Mouse (Mus musculus) hindbrain, embryonic 14.5 days (tissue): ENCODE results near the gene H2-Oa. TPM values are rescaled to one million over a fixed set of nuclear protein-coding genes. Genes with fewer than 3 reads are reported as not detected.
A peak's percentile ranks its signal among the peaks of the same experiment; 100 is the strongest.

Experiments
- ATAC-seq: fragments of 200-750 bp; cut with Nextera tagmentation; 2 replicates; pipeline ENCODE4 v1.8.0; 2017; ENCODE audit warnings: moderate number of reproducible peaks, mild to moderate bottlenecking, moderate TSS enrichment, moderate library complexity; ENCODE audit not compliant: low FRiP score
- DNase-seq: peaks from one replicate; pipeline ENCODE4 v3.0.0-alpha.2; 2015; ENCODE audit warnings: low spot score
- H3K27ac ChIP-seq: fragments of 300-500 bp; sonication (generic); 2 replicates; pipeline ENCODE4 v1.5.1; 2014; ENCODE audit warnings: mild to moderate bottlenecking, moderate library complexity
- H3K27me3 ChIP-seq: fragments of 300-500 bp; sonication (generic); 2 replicates; pipeline ENCODE4 v1.6.1; 2014; ENCODE audit warnings: mild to moderate bottlenecking, low read length, mixed read lengths; ENCODE audit not compliant: control insufficient read depth, insufficient read depth
- H3K36me3 ChIP-seq: fragments of 300-500 bp; sonication (generic); replicated peaks from 2 replicates; pipeline ENCODE4 v1.6.1; 2014; ENCODE audit not compliant: control insufficient read depth, insufficient read depth
- H3K4me1 ChIP-seq: fragments of 300-500 bp; sonication (generic); replicated peaks from 2 replicates; pipeline ENCODE4 v1.6.1; 2014; ENCODE audit warnings: antibody characterized with exemption, low read length, mixed read lengths; ENCODE audit not compliant: control insufficient read depth, insufficient read depth
- H3K4me2 ChIP-seq: fragments of 300-500 bp; sonication (generic); replicated peaks from 2 replicates; pipeline ENCODE4 v1.6.1; 2014; ENCODE audit warnings: mild to moderate bottlenecking, moderate library complexity
- H3K4me3 ChIP-seq: fragments of 300-500 bp; sonication (generic); replicated peaks from 2 replicates; pipeline ENCODE4 v1.5.1; 2014; ENCODE audit warnings: mild to moderate bottlenecking, low read length
- H3K9ac ChIP-seq: fragments of 300-500 bp; sonication (generic); 2 replicates; pipeline ENCODE4 v1.6.1; 2014
- H3K9me3 ChIP-seq: fragments of 300-500 bp; sonication (generic); 2 replicates; pipeline ENCODE4 v1.6.1; 2016; ENCODE audit warnings: low read length; ENCODE audit not compliant: control insufficient read depth
- WGBS: fragments of 180-500 bp; shearing (Covaris S2); extraction: QIAGEN DNeasy Blood & Tissue Kit; methylation state at CpG from one replicate; pipeline ENCODE4 v1.1.7; 2014; 5-methylcytosine and 5-hydroxymethylcytosine counted together
- polyA plus RNA-seq: library from polyadenylated mRNA; unstranded; fragments of >200 nt; fragmentation: Nextera tagmentation; extraction: Ambion mirVana; gene quantifications from 2 replicates; pipeline ENCODE4 v1.2.1, GENCODE M21; 2014

The H2-Oa gene
- polyA plus RNA-seq, 1 experiment from 2014 or later = 0.29 TPM

GRCm38 (mm10) chr17:34079002-34079401 lies 13.1 kb upstream of the H2-Oa start:
- Histone ChIP-seq H3K27ac (no peak overlapping the region), H3K4me1 (no peaks in the 10 kb centered on the region), H3K9ac (no peak overlapping the region), H3K4me3 (no peak overlapping the region), H3K27me3 (peaks cover 17% of the 10 kb centered on the region; the same call in 1 of the 2 replicates), H3K36me3 (no peaks in the 10 kb centered on the region), H3K4me2 (no peak overlapping the region), H3K9me3 (no peaks in the 10 kb centered on the region)
- DNase-seq = no peak
- no peak for ATAC-seq
- WGBS = 90% methylated on average over 11 of the region's 11 CpGs

- whole genome bisulfite sequencing = 15% methylated on average over 5 of the region's 5 CpGs
- ATAC-seq = peak; percentile 84
- H3K4me1 ChIP-seq = no peaks in the 10 kb centered on the region
- H3K4me2 ChIP-seq = no peak overlapping the region
- H3K4me3 ChIP-seq = no peak overlapping the region
- peak; percentile 73 for DNase-seq
- peaks cover 17% of the 10 kb centered on the region; the same call in 1 of the 2 replicates for H3K27me3 ChIP-seq
- H3K27ac ChIP-seq = no peak overlapping the region
- H3K36me3 ChIP-seq = no peaks in the 10 kb centered on the region
- no peaks in the 10 kb centered on the region for H3K9me3 ChIP-seq
- H3K9ac ChIP-seq = no peak overlapping the region
Observed at GRCm38 (mm10) chr17:34079621-34080020, 12.5 kb upstream of the H2-Oa start.

GRCm38 (mm10) chr17:34083104-34083503 lies 9.0 kb upstream of the H2-Oa start:
- no peaks in the 10 kb centered on the region for H3K9me3 ChIP-seq
- H3K9ac ChIP-seq = no peak overlapping the region
- H3K4me1 ChIP-seq = no peaks in the 10 kb centered on the region
- no peak overlapping the region for H3K27ac ChIP-seq
- no peak overlapping the region for H3K4me3 ChIP-seq
- no peaks in the 10 kb centered on the region for H3K27me3 ChIP-seq
- no peak for ATAC-seq
- no peak for DNase-seq
- no peak overlapping the region for H3K4me2 ChIP-seq
- no peaks in the 10 kb centered on the region for H3K36me3 ChIP-seq
- WGBS = under 1% methylated on average over 8 of the region's 8 CpGs

GRCm38 (mm10) chr17:34087386-34087785 lies 4.8 kb upstream of the H2-Oa start:
- Histone ChIP-seq H3K9ac (no peak overlapping the region), H3K36me3 (no peaks in the 10 kb centered on the region), H3K4me2 (no peak overlapping the region), H3K9me3 (no peaks in the 10 kb centered on the region), H3K4me3 (no peak overlapping the region), H3K4me1 (no peaks in the 10 kb centered on the region), H3K27ac (no peak overlapping the region), H3K27me3 (no peaks in the 10 kb centered on the region)
- ATAC-seq (no peak), DNase-seq (no peak)
- 45% methylated on average over 2 of the region's 2 CpGs for WGBS

- H3K4me1 ChIP-seq = no peaks in the 10 kb centered on the region
- no peaks in the 10 kb centered on the region for H3K27me3 ChIP-seq
- WGBS = 85% methylated on average over 11 of the region's 11 CpGs
- DNase-seq (no peak), ATAC-seq (no peak)
- H3K9me3 ChIP-seq = no peaks in the 10 kb centered on the region
- no peak overlapping the region for H3K4me2 ChIP-seq
- no peak overlapping the region for H3K9ac ChIP-seq
- H3K4me3 ChIP-seq = no peak overlapping the region
- H3K36me3 ChIP-seq = no peaks in the 10 kb centered on the region
- H3K27ac ChIP-seq = no peak overlapping the region
Observed at GRCm38 (mm10) chr17:34088124-34088523, 4.0 kb upstream of the H2-Oa start.

- no peak for ATAC-seq
- no peaks in the 10 kb centered on the region for H3K4me1 ChIP-seq
- H3K4me3 ChIP-seq = no peak overlapping the region
- no peaks in the 10 kb centered on the region for H3K36me3 ChIP-seq
- H3K9me3 ChIP-seq = no peaks in the 10 kb centered on the region
- 54% methylated on average over 7 of the region's 7 CpGs for WGBS
- no peaks in the 10 kb centered on the region for H3K27me3 ChIP-seq
- H3K4me2 ChIP-seq = no peak overlapping the region
- no peak overlapping the region for H3K27ac ChIP-seq
- H3K9ac ChIP-seq = no peak overlapping the region
- DNase-seq = no peak
Observed at GRCm38 (mm10) chr17:34090923-34091322, 1.2 kb upstream of the H2-Oa start.

GRCm38 (mm10) chr17:34093199-34093874 lies 1.2 kb downstream of the H2-Oa start:
- Histone ChIP-seq H3K36me3 (no peaks in the 10 kb centered on the region), H3K4me2 (no peak overlapping the region), H3K9ac (no peak overlapping the region), H3K4me3 (no peak overlapping the region), H3K27me3 (no peaks in the 10 kb centered on the region), H3K4me1 (no peaks in the 10 kb centered on the region), H3K9me3 (no peaks in the 10 kb centered on the region), H3K27ac (no peak overlapping the region)
- DNase-seq = no peak
- WGBS = 38% methylated on average over 7 of the region's 7 CpGs
- ATAC-seq = no peak

- H3K4me2 ChIP-seq = no peak overlapping the region
- no peak overlapping the region for H3K4me3 ChIP-seq
- no peaks in the 10 kb centered on the region for H3K4me1 ChIP-seq
- no peaks in the 10 kb centered on the region for H3K36me3 ChIP-seq
- WGBS = 87% methylated on average over 27 of the region's 27 CpGs
- no peak overlapping the region for H3K9ac ChIP-seq
- no peaks in the 10 kb centered on the region for H3K9me3 ChIP-seq
- ATAC-seq = no peak
- H3K27me3 ChIP-seq = no peaks in the 10 kb centered on the region
- H3K27ac ChIP-seq = no peak overlapping the region
- DNase-seq = no peak
Observed at GRCm38 (mm10) chr17:34094283-34095035, 2.3 kb downstream of the H2-Oa start.

GRCm38 (mm10) chr17:34096497-34097010 lies 4.4 kb downstream of the H2-Oa start:
- no peak for DNase-seq
- ATAC-seq = no peak
- H3K36me3 ChIP-seq = no peaks in the 10 kb centered on the region
- H3K9ac ChIP-seq = no peak overlapping the region
- no peaks in the 10 kb centered on the region for H3K4me1 ChIP-seq
- no peaks in the 10 kb centered on the region for H3K9me3 ChIP-seq
- no peaks in the 10 kb centered on the region for H3K27me3 ChIP-seq
- no peak overlapping the region for H3K4me2 ChIP-seq
- H3K4me3 ChIP-seq = no peak overlapping the region
- WGBS = 77% methylated on average over 3 of the region's 3 CpGs
- no peak overlapping the region for H3K27ac ChIP-seq
